Mouse (Mus musculus): ENCODE results near the gene Map2k3. TPM values are rescaled to one million over a fixed set of nuclear protein-coding genes. Genes with fewer than 3 reads are reported as not detected.

Gene Map2k3
- polyA plus RNA-seq (2015; fragmentation: Nextera tagmentation; extraction: Ambion mirVana), result 24.3 and 24.4 TPM in 2 replicates

DNA sequence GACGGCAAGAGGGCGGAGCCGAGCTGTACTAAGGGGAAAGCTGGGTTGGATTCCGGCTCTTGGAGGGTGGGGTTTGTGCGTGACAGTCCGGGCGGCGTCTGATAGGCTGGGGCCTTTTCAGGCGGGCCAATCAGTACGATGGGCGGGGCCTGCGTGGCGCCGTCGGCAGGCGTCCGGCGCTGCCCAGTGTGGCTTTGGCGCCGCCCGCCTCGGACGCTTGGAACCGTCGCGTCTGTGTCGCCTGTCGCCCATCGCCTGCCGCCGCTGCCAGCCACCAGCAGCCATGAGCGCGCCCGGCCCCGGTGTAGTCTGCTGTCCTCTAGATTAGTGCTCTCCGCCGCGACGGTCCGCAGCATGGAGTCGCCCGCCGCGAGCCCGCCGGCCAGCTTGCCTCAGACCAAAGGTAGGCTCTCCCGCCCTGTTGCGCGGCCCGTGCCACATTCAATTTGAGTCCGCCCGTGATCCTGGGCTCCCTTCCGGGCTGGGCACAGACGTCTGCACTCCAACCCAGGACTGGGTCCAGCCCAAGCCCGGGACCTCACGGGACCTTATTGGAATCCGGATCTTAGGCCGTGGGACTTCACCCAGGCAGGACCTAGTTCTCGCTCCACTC lies at the start of gene Map2k3:
Gene Map2k3, plus strand, starts transcription at position 165 of the 613 bp plus-strand sequence.

GRCm38 (mm10) chr11:60914491-60914890 lies 17.3 kb upstream of the Map2k3 start, which contains the start of gene Natd1:
Gene Natd1 (minus strand): TSS chr11:60914750.

Other genes with a start within 250 kb of the Map2k3 start
- 28.1 and 31.3 TPM in 2 replicates for gene Llgl1, start 232.3 kb upstream of the Map2k3 start, polyA plus RNA-seq (2015; fragmentation: Nextera tagmentation; extraction: Ambion mirVana)
- gene Flii, start 204.8 kb upstream of the Map2k3 start, polyA plus RNA-seq (2015; fragmentation: Nextera tagmentation; extraction: Ambion mirVana), result 51.7 and 59.7 TPM in 2 replicates
- gene Mief2, start 203.6 kb upstream of the Map2k3 start, polyA plus RNA-seq (2015; fragmentation: Nextera tagmentation; extraction: Ambion mirVana), result 22.4 and 22.6 TPM in 2 replicates
- 4.6 and 5.5 TPM in 2 replicates for gene Top3a, start 154.7 kb upstream of the Map2k3 start, polyA plus RNA-seq (2015; fragmentation: Nextera tagmentation; extraction: Ambion mirVana)
- 2.9 and 3.6 TPM in 2 replicates for gene Smcr8, start 154.5 kb upstream of the Map2k3 start, polyA plus RNA-seq (2015; fragmentation: Nextera tagmentation; extraction: Ambion mirVana)
- gene Shmt1, start 120.3 kb upstream of the Map2k3 start, polyA plus RNA-seq (2015; fragmentation: Nextera tagmentation; extraction: Ambion mirVana), result 4.0 and 6.0 TPM in 2 replicates
- 36.0 and 38.9 TPM in 2 replicates for gene Dhrs7b, start 101.4 kb upstream of the Map2k3 start, polyA plus RNA-seq (2015; fragmentation: Nextera tagmentation; extraction: Ambion mirVana)
- gene Tmem11, start 52.8 kb upstream of the Map2k3 start, polyA plus RNA-seq (2015; fragmentation: Nextera tagmentation; extraction: Ambion mirVana), result 49.8 and 60.0 TPM in 2 replicates
- 11.6 and 14.0 TPM in 2 replicates for gene Natd1, start 17.3 kb upstream of the Map2k3 start, polyA plus RNA-seq (2015; fragmentation: Nextera tagmentation; extraction: Ambion mirVana)
- 3.2 and 4.3 TPM in 2 replicates for gene Kcnj12, start 90.5 kb downstream of the Map2k3 start, polyA plus RNA-seq (2015; fragmentation: Nextera tagmentation; extraction: Ambion mirVana)
- gene Tnfrsf13b, start 194.7 kb downstream of the Map2k3 start, polyA plus RNA-seq (2015; fragmentation: Nextera tagmentation; extraction: Ambion mirVana), result 1.9 and 2.5 TPM in 2 replicates
- 207 and 238 TPM in 2 replicates for gene Usp22, start 243.0 kb downstream of the Map2k3 start, polyA plus RNA-seq (2015; fragmentation: Nextera tagmentation; extraction: Ambion mirVana)